Mouse (Mus musculus): ENCODE results near the gene Psg25. TPM values are rescaled to one million over a fixed set of nuclear protein-coding genes. Genes with fewer than 3 reads are reported as not detected.

Gene Psg25
- polyA plus RNA-seq (2012; rRNA removed) = not detected in 2 replicates

GRCm38 (mm10) chr7:18532169-18532568 is at the start of gene Psg25:
TSS of gene Psg25 (minus strand) at chr7:18532269.

GRCm38 (mm10) chr7:18567205-18567604 is 35.1 kb upstream of the Psg25 start, which contains the start of gene Psg27:
TSS of gene Psg27 (minus strand) at chr7:18567305.

DNA sequence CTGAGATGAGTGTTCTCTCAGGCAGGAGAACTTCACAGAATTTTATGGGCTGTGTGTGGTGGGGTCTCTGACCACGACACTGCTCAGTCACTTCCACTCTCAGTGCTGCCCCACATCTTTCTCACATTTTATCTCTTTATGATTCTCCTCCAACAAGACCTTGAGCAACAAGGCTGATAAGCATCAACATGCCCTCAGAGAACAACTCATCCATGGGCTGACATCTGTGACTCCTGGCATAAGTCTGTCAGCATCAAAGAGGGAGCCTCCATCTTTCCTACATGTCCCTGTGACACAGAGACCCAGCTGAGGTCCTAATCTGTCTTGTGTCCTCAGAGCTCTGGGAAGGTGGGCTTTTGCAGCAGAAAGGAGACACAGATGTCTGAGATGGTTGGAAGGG is 48.0 kb downstream of the Psg25 start, which contains the start of gene Psg26:
TSS of gene Psg26 (minus strand) at position 101 of the 400 bp plus-strand sequence.

Other genes starting within 250 kb of the Psg25 start
- not detected in 2 replicates for gene Psg18, start 177.3 kb downstream of the Psg25 start, polyA plus RNA-seq (2012; rRNA removed)
- not detected in 2 replicates for gene Psg28, start 100.2 kb downstream of the Psg25 start, polyA plus RNA-seq (2012; rRNA removed)
- gene Psg26, start 48.1 kb downstream of the Psg25 start, polyA plus RNA-seq (2012; rRNA removed) = not detected in 2 replicates
- gene Psg27, start 35.0 kb upstream of the Psg25 start, polyA plus RNA-seq (2012; rRNA removed) = not detected in 2 replicates
- gene Psg23, start 84.2 kb upstream of the Psg25 start, polyA plus RNA-seq (2012; rRNA removed) = not detected in 2 replicates
- not detected in 2 replicates for gene Psg21, start 124.5 kb upstream of the Psg25 start, polyA plus RNA-seq (2012; rRNA removed)
- not detected in 2 replicates for gene Psg20, start 153.9 kb upstream of the Psg25 start, polyA plus RNA-seq (2012; rRNA removed)
- gene Psg22, start 185.8 kb upstream of the Psg25 start, polyA plus RNA-seq (2012; rRNA removed) = not detected in 2 replicates